Mouse (Mus musculus): Measurements from ENCODE around the gene Rnf2.

The Rnf2 gene

GRCm38 (mm10) chr1:151500531-151501361, at the start of gene Rnf2:
Gene Rnf2 (minus strand): TSS chr1:151500955.
- DNase-seq, result peak; percentile 90

GRCm38 (mm10) chr1:151549794-151550193, 49.0 kb upstream of the Rnf2 start:
- DNase-seq, result no peak

- DNase-seq, result no peak
Measured at GRCm38 (mm10) chr1:151548896-151549610, 48.3 kb upstream of the Rnf2 start.

- DNase-seq, result no peak
Measured at GRCm38 (mm10) chr1:151545571-151545970, 44.8 kb upstream of the Rnf2 start.

GRCm38 (mm10) chr1:151544581-151544980, 43.8 kb upstream of the Rnf2 start:
- DNase-seq, result no peak

- DNase-seq, result no peak
Measured at GRCm38 (mm10) chr1:151543796-151544477, 43.2 kb upstream of the Rnf2 start.

- DNase-seq, result no peak
Measured at GRCm38 (mm10) chr1:151526701-151527100, 25.9 kb upstream of the Rnf2 start.

- no peak for DNase-seq
Measured at GRCm38 (mm10) chr1:151517571-151518250, 17.0 kb upstream of the Rnf2 start.

- DNase-seq, result no peak
Measured at GRCm38 (mm10) chr1:151516871-151517270, 16.1 kb upstream of the Rnf2 start.

- no peak for DNase-seq
Measured at GRCm38 (mm10) chr1:151515733-151516132, 15.0 kb upstream of the Rnf2 start.

GRCm38 (mm10) chr1:151514119-151514518, 13.4 kb upstream of the Rnf2 start:
- no peak for DNase-seq

GRCm38 (mm10) chr1:151510811-151511210, 10.1 kb upstream of the Rnf2 start:
- DNase-seq, result peak; percentile 39

- peak; percentile 53 for DNase-seq
Measured at GRCm38 (mm10) chr1:151499815-151500501, 797 bp downstream of the Rnf2 start.

GRCm38 (mm10) chr1:151498381-151498780, 2.4 kb downstream of the Rnf2 start:
- DNase-seq, result no peak

- DNase-seq, result no peak
Measured at GRCm38 (mm10) chr1:151497942-151498341, 2.8 kb downstream of the Rnf2 start.

- peak; percentile 66 for DNase-seq
Measured at GRCm38 (mm10) chr1:151497028-151497427, 3.7 kb downstream of the Rnf2 start.

- no peak for DNase-seq
Measured at GRCm38 (mm10) chr1:151495635-151496285, 5.0 kb downstream of the Rnf2 start.

- DNase-seq, result no peak
Measured at GRCm38 (mm10) chr1:151494711-151495110, 6.0 kb downstream of the Rnf2 start.

GRCm38 (mm10) chr1:151493826-151494225, 6.9 kb downstream of the Rnf2 start:
- DNase-seq, result no peak

- peak; percentile 57 for DNase-seq
Measured at GRCm38 (mm10) chr1:151492419-151492818, 8.3 kb downstream of the Rnf2 start.

- DNase-seq, result peak; percentile 29
Measured at GRCm38 (mm10) chr1:151489806-151490205, 10.9 kb downstream of the Rnf2 start.

- DNase-seq, result no peak
Measured at GRCm38 (mm10) chr1:151484754-151485153, 16.0 kb downstream of the Rnf2 start.
